Mouse (Mus musculus): ENCODE measurements around the gene Cask. TPM values are rescaled to one million over a fixed set of nuclear protein-coding genes. Genes with fewer than 3 reads are reported as not detected.

Cask gene
- polyA plus RNA-seq, 2 experiments, result 1.5 to 1.6 TPM

GRCm38 (mm10) chrX:13705051-13705450, 146.1 kb downstream of the Cask start:
- DNase-seq (ENCODE audit: low read depth in 3 of 3, low spot score in 3 of 3), result no peak
- no peaks in the 10 kb centered on the region for H3K27me3 ChIP-seq (ENCODE audit: control insufficient read depth, insufficient read depth, low read length)
- no peak overlapping the region for H3K27ac ChIP-seq
- no peaks in the 10 kb centered on the region for H3K36me3 ChIP-seq (replicated peaks; ENCODE audit: control insufficient read depth, insufficient read depth, low read depth)
- no peak overlapping the region for H3K4me3 ChIP-seq (ENCODE audit: insufficient read depth in 1 of 2, low read depth in 2 of 2, low read length in 2 of 2)
- H3K4me2 ChIP-seq (ENCODE audit: low read depth), result no peak overlapping the region
- no peak overlapping the region for H3K9ac ChIP-seq (replicated peaks)
- no peak for TF ChIP-seq CTCF (IDR thresholded peaks at IDR 0.05; ENCODE audit: low read depth)
- no peak for TF ChIP-seq EP300 (IDR thresholded peaks at IDR 0.05; ENCODE audit: low read depth)
- no peak for ATAC-seq (ENCODE audit: insufficient read depth)
- no peaks in the 10 kb centered on the region for H3K4me1 ChIP-seq (replicated peaks; ENCODE audit: control insufficient read depth in 2 of 2, insufficient read depth in 2 of 2, low read length in 1 of 2)
- WGBS (ENCODE audit: insufficient replicate concordance), result 68% methylated on average over 2 of the region's 2 CpGs
- no peaks in the 10 kb centered on the region for H3K9me3 ChIP-seq (ENCODE audit: control insufficient read depth, low read length)

- no peak overlapping the region for H3K4me2 ChIP-seq (ENCODE audit: low read depth)
- H3K4me3 ChIP-seq (ENCODE audit: insufficient read depth in 1 of 2, low read depth in 2 of 2, low read length in 2 of 2), result no peak overlapping the region
- H3K4me1 ChIP-seq (replicated peaks; ENCODE audit: control insufficient read depth in 2 of 2, insufficient read depth in 2 of 2, low read length in 1 of 2), result no peaks in the 10 kb centered on the region
- H3K9ac ChIP-seq (replicated peaks), result no peak overlapping the region
- WGBS (ENCODE audit: insufficient replicate concordance), result 78% methylated on average over 3 of the region's 3 CpGs
- no peak for DNase-seq (ENCODE audit: low read depth in 3 of 3, low spot score in 3 of 3)
- H3K27me3 ChIP-seq (ENCODE audit: control insufficient read depth, insufficient read depth, low read length), result no peaks in the 10 kb centered on the region
- H3K36me3 ChIP-seq (replicated peaks; ENCODE audit: control insufficient read depth, insufficient read depth, low read depth), result no peaks in the 10 kb centered on the region
- TF ChIP-seq CTCF (IDR thresholded peaks at IDR 0.05; ENCODE audit: low read depth) (no peak), EP300 (IDR thresholded peaks at IDR 0.05; ENCODE audit: low read depth) (no peak)
- no peaks in the 10 kb centered on the region for H3K9me3 ChIP-seq (ENCODE audit: control insufficient read depth, low read length)
- no peak overlapping the region for H3K27ac ChIP-seq
- no peak for ATAC-seq (ENCODE audit: insufficient read depth)
These were observed 150.5 kb downstream of the Cask start for GRCm38 (mm10) chrX:13700681-13701080.

GRCm38 (mm10) chrX:13691865-13692264, 159.3 kb downstream of the Cask start:
- WGBS (ENCODE audit: insufficient replicate concordance), result 52% methylated on average over 4 of the region's 4 CpGs
- ATAC-seq (ENCODE audit: insufficient read depth), result no peak

GRCm38 (mm10) chrX:13688356-13688755, 162.8 kb downstream of the Cask start:
- 58% methylated on average over 2 of the region's 2 CpGs for WGBS (ENCODE audit: insufficient replicate concordance)

More at GRCm38 (mm10) chrX:13691865-13692264, 159.3 kb downstream of the Cask start:
- H3K27me3 ChIP-seq (ENCODE audit: control insufficient read depth, insufficient read depth, low read length), result no peaks in the 10 kb centered on the region
- TF ChIP-seq CTCF (IDR thresholded peaks at IDR 0.05; ENCODE audit: low read depth) (peak; percentile 10; the same call in 1 of the 2 replicates), EP300 (IDR thresholded peaks at IDR 0.05; ENCODE audit: low read depth) (no peak)
- DNase-seq (ENCODE audit: low read depth in 3 of 3, low spot score in 3 of 3), result no peak
- H3K36me3 ChIP-seq (replicated peaks; ENCODE audit: control insufficient read depth, insufficient read depth, low read depth), result no peaks in the 10 kb centered on the region
- no peak overlapping the region for H3K4me2 ChIP-seq (ENCODE audit: low read depth)
- no peaks in the 10 kb centered on the region for H3K9me3 ChIP-seq (ENCODE audit: control insufficient read depth, low read length)
- H3K27ac ChIP-seq, result no peak overlapping the region
- H3K9ac ChIP-seq (replicated peaks), result no peak overlapping the region
- H3K4me1 ChIP-seq (replicated peaks; ENCODE audit: control insufficient read depth in 2 of 2, insufficient read depth in 2 of 2, low read length in 1 of 2), result no peaks in the 10 kb centered on the region
- H3K4me3 ChIP-seq (ENCODE audit: insufficient read depth in 1 of 2, low read depth in 2 of 2, low read length in 2 of 2), result no peak overlapping the region

DNA sequence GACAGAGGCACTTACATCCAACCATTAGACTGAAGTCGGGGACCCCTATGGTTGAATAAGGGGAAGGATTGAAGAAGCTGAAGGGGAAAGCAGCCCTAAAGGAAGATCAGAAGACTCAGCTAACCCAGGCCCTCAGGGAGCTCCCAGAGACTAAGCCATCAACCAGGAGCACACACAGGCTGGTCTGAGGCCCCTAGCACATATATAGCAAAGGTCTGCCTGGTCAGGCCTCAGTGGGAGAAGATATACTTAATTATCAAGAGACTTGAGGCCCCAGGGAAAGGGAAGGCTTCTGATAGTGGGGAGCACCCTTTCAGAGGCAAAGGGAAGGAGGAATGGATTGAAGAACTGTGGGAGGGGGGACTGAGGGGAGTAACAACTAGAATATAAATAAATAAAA, 164.6 kb downstream of the Cask start:
- Histone ChIP-seq H3K27me3 (ENCODE audit: control insufficient read depth, insufficient read depth, low read length) (no peaks in the 10 kb centered on the region), H3K36me3 (replicated peaks; ENCODE audit: control insufficient read depth, insufficient read depth, low read depth) (no peaks in the 10 kb centered on the region), H3K4me2 (ENCODE audit: low read depth) (no peak overlapping the region), H3K9ac (replicated peaks) (no peak overlapping the region), H3K27ac (no peak overlapping the region), H3K4me1 (replicated peaks; ENCODE audit: control insufficient read depth in 2 of 2, insufficient read depth in 2 of 2, low read length in 1 of 2) (0 out of 4 replicates have a peak, but pooled peaks cover 0 to 2% of the 10 kb centered on the region in 2 experiments), H3K9me3 (ENCODE audit: control insufficient read depth, low read length) (no peaks in the 10 kb centered on the region), H3K4me3 (ENCODE audit: insufficient read depth in 1 of 2, low read depth in 2 of 2, low read length in 2 of 2) (no peak overlapping the region)
- TF ChIP-seq EP300 (IDR thresholded peaks at IDR 0.05; ENCODE audit: low read depth), result no peak
- no peak for TF ChIP-seq CTCF (IDR thresholded peaks at IDR 0.05; ENCODE audit: low read depth)
- DNase-seq (ENCODE audit: low read depth in 3 of 3, low spot score in 3 of 3) (no peak), ATAC-seq (ENCODE audit: insufficient read depth) (peak; percentile 53; the same call in 1 of the 2 replicates)
- 53% methylated on average over 1 of the region's 1 CpGs for WGBS (ENCODE audit: insufficient replicate concordance)

More at GRCm38 (mm10) chrX:13688356-13688755, 162.8 kb downstream of the Cask start:
- Histone ChIP-seq H3K27ac (no peak overlapping the region), H3K9me3 (ENCODE audit: control insufficient read depth, low read length) (no peaks in the 10 kb centered on the region), H3K4me3 (ENCODE audit: insufficient read depth in 1 of 2, low read depth in 2 of 2, low read length in 2 of 2) (no peak overlapping the region), H3K9ac (replicated peaks) (no peak overlapping the region), H3K4me1 (replicated peaks; ENCODE audit: control insufficient read depth in 2 of 2, insufficient read depth in 2 of 2, low read length in 1 of 2) (0 out of 4 replicates have a peak, but pooled peaks cover 0 to 2% of the 10 kb centered on the region in 2 experiments), H3K4me2 (ENCODE audit: low read depth) (no peak overlapping the region), H3K36me3 (replicated peaks; ENCODE audit: control insufficient read depth, insufficient read depth, low read depth) (no peaks in the 10 kb centered on the region), H3K27me3 (ENCODE audit: control insufficient read depth, insufficient read depth, low read length) (no peaks in the 10 kb centered on the region)
- no peak for TF ChIP-seq EP300 (IDR thresholded peaks at IDR 0.05; ENCODE audit: low read depth)
- no peak for TF ChIP-seq CTCF (IDR thresholded peaks at IDR 0.05; ENCODE audit: low read depth)
- DNase-seq (ENCODE audit: low read depth in 3 of 3, low spot score in 3 of 3) (no peak), ATAC-seq (ENCODE audit: insufficient read depth) (no peak)
